Mouse (Mus musculus): Measurements from ENCODE around the gene Sh3bgr. TPM values are rescaled to one million over a fixed set of nuclear protein-coding genes. Genes with fewer than 3 reads are reported as not detected.

Sh3bgr gene
- total RNA-seq, 2 experiments from 2014 or later: 2.6 TPM; not detected in 1

GRCm38 (mm10) chr16:96201485-96202232 lies 1.4 kb downstream of the Sh3bgr start:
- ATAC-seq (replicated peaks; ENCODE audit: low FRiP score, low TSS enrichment, poor library complexity, severe bottlenecking): no peak

DNA sequence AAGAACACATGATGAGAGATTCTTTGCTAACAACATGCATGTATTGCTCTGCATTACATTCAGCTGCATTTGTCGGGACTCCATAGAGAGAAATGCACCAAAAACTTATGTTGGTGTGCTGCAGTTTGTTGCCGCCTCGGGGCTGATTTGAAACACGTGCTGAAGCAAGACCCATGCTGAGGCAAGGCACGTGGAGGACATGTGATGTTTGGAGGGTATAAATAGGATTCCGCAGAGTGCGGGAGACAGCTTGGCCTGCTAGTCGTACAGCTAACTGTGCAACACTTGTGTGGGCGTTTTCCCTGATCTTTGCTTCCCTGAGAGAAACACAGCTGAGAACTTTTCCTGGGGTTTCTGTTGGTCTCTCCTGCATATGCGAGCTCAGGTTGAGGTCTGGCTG lies 9.5 kb downstream of the Sh3bgr start:
- no peak for ATAC-seq (replicated peaks; ENCODE audit: low FRiP score, low TSS enrichment, poor library complexity, severe bottlenecking)

DNA sequence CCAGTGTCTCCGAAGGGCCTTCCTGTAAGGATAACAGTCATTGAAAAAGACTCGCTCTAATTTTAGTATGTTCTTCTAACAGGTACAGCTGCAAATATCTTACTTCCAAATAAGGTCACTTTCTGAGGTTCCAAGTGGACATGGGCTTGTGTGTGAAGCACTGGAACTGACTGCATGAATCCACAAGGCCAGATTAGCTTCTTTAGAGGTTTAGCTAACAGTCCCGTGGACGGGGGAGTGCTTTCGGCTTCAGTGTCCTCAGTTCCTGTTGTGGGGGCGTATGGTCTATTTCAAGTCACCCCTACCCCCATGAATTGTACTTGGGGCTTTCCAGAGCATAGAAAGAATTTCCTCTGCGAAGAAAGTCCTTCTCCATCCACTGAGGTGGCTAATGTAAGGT lies 10.6 kb downstream of the Sh3bgr start:
- ATAC-seq (replicated peaks; ENCODE audit: low FRiP score, low TSS enrichment, poor library complexity, severe bottlenecking): no peak

DNA sequence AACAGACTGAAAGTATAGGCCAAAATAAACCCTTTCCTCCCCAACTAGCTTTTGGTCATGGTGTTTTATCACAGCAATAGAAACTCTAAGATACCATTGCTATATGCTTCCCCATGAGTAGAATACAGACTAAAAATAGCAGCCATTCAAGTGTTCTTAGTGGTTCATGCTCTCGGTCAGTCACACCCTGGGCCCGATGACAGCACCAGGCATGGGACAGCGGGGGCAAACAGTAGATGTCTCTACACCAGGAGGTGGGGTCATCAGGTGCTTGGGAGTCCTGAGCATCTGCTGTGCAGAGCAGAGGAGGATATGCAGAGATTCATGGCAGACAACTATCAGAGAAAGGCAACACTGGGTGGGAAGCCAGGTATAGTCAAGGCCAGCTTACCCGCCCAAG lies 12.8 kb downstream of the Sh3bgr start:
- ATAC-seq (replicated peaks; ENCODE audit: low FRiP score, low TSS enrichment, poor library complexity, severe bottlenecking): no peak

DNA sequence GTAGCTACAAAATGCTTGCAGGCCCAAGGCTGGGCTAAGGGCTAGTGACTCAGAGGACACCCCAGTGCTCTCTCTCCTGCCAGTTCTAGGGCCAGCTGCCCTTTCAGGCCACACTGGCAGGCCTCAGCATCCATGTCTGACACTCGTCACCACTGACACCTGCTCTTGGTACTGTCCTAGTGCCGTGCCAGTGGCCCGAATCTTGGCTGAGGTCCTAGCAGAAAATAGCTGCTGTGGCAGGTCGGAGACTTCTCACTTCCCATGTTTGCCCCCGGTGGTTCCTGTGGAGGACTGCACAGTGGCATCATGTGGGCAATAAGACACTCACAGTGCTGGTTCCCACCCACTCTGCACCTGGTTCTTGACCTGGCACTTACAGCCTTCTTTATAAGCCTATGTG lies 21.2 kb downstream of the Sh3bgr start:
- ATAC-seq (replicated peaks; ENCODE audit: low FRiP score, low TSS enrichment, poor library complexity, severe bottlenecking): no peak

DNA sequence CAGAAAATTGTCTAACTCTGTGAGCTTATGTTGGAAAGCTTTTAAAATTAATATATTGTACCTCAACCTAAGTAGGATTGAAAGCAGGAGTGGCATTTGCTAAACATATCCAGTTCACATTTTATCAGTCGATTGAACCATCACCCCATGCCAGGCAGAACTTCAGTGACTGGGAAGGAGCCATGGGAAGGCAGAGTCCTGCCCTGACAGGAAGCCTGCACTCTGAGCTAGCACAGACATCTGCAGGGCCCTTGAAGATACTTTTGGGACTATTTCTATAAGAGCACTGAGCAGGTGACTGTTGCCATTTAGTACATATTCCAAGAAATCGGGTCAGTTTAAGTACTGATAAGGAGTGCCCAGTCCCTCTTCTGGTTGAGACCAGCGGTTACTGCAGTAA lies 21.7 kb downstream of the Sh3bgr start:
- ATAC-seq (replicated peaks; ENCODE audit: low FRiP score, low TSS enrichment, poor library complexity, severe bottlenecking): no peak

DNA sequence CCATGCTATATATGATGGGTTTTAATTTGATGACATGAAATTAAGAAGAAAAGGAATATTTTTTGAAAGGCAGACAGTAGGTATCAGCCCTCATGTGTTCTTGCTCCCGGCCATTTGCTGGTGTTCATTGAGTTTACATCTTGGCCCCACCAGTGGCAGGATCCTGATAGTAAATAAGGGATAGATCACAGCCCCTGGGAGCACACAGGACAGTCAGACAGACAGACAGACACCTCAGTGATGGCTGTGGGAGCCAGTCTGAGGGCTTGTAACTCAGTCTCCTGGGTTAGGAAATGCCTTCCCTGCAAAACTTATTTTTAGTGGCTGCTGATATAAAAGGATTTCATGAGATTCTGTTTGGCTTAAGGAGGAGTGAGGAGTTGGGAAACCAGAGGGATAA lies 22.2 kb downstream of the Sh3bgr start:
- no peak for ATAC-seq (replicated peaks; ENCODE audit: low FRiP score, low TSS enrichment, poor library complexity, severe bottlenecking)

DNA sequence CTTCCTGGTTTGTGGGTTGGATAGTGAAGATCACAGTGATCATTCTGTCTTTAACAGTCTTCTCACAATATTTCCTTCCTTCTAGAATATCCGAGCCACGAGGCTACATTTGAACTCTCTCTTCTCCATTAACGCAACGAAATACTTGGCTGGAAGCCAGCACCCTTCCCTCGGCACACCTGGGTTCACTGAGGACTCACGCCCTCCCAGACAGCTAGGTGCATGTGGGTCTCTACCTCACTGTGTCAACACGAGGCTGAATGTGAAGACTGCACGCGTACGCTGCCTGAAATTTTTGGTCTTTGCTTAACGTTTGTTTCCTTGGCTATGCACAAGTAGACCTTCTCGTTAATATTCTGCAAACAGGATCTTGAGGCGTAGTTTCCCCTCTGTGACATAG lies 28.2 kb downstream of the Sh3bgr start:
- no peak for ATAC-seq (replicated peaks; ENCODE audit: low FRiP score, low TSS enrichment, poor library complexity, severe bottlenecking)

DNA sequence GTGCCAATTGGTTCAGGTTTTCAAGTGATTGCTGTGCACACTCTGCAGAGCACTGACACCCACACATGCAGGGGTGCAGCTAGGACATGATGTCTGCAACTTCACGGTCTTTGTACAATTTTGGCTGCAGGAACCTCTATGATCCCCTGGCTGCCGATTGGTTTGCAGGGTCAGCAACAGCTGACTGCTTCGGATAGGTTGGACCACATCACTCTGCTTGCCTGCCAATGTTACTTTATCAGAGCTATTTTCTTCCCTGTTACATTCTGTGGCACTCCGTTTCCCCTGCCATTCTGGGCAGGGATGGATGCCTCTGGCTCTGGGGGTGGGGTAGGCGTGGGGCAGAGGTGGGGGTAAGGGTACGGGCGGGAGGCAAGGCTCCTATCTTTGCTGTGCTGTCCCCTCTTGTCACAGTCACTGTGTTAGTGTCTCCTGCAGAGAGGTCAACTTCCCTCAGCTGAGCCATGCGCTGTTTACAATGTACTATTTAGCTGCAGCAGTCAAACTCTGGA lies 28.9 kb downstream of the Sh3bgr start:
- no peak for ATAC-seq (replicated peaks; ENCODE audit: low FRiP score, low TSS enrichment, poor library complexity, severe bottlenecking)

- ATAC-seq (replicated peaks; ENCODE audit: low FRiP score, low TSS enrichment, poor library complexity, severe bottlenecking): peak; percentile 80
Observed at GRCm38 (mm10) chr16:96230411-96230810, 30.2 kb downstream of the Sh3bgr start.

- no peak for ATAC-seq (replicated peaks; ENCODE audit: low FRiP score, low TSS enrichment, poor library complexity, severe bottlenecking)
Observed at GRCm38 (mm10) chr16:96231251-96231650, 31.0 kb downstream of the Sh3bgr start.

- no peak for ATAC-seq (replicated peaks; ENCODE audit: low FRiP score, low TSS enrichment, poor library complexity, severe bottlenecking)
Observed at GRCm38 (mm10) chr16:96231974-96232373, 31.7 kb downstream of the Sh3bgr start.

- no peak for ATAC-seq (replicated peaks; ENCODE audit: low FRiP score, low TSS enrichment, poor library complexity, severe bottlenecking)
Observed at GRCm38 (mm10) chr16:96233996-96234395, 33.7 kb downstream of the Sh3bgr start.

GRCm38 (mm10) chr16:96235366-96235970 lies 35.2 kb downstream of the Sh3bgr start, which contains the start of gene B3galt5:
Gene B3galt5 (plus strand): TSS chr16:96235801.
- ATAC-seq (replicated peaks; ENCODE audit: low FRiP score, low TSS enrichment, poor library complexity, severe bottlenecking): no peak

DNA sequence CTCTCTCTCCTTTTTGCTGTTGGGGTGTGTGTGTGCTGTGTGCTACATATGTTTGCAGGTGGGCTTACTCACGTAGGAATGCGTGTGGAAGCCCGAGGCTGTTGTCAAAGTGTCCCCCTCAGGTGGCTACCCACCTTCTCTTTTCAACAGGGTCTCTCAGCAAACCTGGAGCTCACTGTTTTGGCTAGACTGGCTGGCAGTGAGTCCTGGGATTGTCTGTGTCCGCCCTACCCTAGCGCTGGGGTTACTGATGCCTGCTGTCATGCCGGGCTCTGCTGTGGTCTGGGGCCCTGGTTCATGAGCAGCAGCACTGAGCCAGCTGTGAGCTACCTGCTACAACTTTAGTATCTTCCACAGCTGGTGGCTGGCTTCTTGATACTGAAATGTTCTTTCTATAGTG lies 44.2 kb downstream of the Sh3bgr start:
- ATAC-seq (replicated peaks; ENCODE audit: low FRiP score, low TSS enrichment, poor library complexity, severe bottlenecking): no peak

DNA sequence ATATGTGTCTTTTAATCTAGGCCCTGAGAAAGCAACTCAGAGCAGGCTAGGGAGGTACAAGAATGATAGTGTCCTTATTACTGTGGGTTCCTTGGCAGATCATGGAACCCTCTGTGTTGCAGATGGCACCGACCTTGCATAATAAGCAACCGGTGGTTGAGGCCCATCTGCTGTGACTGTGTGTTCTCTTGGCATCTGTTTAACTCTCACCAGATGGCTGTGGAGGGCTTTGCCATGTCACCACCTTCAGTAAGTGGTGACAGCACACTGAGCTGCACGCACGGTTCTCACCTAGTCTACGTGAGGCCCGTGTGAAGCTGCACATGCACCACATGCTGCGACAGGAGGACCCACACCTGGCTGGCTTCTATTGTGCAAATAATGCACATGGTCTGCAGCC lies 49.4 kb downstream of the Sh3bgr start:
- ATAC-seq (replicated peaks; ENCODE audit: low FRiP score, low TSS enrichment, poor library complexity, severe bottlenecking): no peak

DNA sequence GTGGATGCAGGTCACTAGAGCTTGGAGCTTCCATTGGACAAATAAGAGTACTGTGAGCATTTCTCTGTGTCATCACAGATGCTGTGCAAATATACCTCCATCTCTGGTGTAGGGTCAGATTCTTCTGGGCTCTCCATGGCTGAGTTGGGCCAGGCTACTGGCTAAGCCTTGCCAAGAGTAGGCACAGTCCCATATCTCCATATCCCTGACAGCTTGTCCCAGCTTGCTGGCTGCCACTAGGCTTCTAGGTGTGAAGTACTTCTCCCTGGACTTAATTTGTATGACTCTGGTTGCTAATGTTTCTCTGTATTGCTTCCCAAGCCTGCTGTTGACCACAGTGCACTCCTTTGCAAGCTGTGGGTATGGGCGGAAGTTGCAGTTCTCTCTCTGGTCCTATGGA lies 51.9 kb downstream of the Sh3bgr start:
- ATAC-seq (replicated peaks; ENCODE audit: low FRiP score, low TSS enrichment, poor library complexity, severe bottlenecking): no peak

- no peak for ATAC-seq (replicated peaks; ENCODE audit: low FRiP score, low TSS enrichment, poor library complexity, severe bottlenecking)
Observed at GRCm38 (mm10) chr16:96258429-96258828, 58.2 kb downstream of the Sh3bgr start.

DNA sequence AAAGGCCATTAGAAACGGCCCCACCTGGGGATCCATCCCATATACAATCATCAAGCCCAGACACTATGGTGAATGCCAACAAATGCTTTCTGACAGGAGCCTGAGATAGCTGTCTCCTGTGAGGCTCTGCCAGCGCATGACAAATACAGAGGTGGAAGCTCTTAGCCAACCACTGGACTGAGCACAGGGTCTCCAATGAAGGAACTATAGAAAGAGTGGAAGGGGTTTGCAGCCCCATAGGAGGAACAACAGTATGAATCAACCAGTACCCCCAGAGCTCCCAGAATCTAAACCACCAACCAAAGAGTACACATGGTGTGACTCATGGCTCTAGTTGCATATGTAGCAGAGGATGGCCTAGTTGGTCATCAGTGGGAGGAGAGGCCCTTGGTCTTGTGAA lies 71.5 kb downstream of the Sh3bgr start:
- ATAC-seq (replicated peaks; ENCODE audit: low FRiP score, low TSS enrichment, poor library complexity, severe bottlenecking): no peak

DNA sequence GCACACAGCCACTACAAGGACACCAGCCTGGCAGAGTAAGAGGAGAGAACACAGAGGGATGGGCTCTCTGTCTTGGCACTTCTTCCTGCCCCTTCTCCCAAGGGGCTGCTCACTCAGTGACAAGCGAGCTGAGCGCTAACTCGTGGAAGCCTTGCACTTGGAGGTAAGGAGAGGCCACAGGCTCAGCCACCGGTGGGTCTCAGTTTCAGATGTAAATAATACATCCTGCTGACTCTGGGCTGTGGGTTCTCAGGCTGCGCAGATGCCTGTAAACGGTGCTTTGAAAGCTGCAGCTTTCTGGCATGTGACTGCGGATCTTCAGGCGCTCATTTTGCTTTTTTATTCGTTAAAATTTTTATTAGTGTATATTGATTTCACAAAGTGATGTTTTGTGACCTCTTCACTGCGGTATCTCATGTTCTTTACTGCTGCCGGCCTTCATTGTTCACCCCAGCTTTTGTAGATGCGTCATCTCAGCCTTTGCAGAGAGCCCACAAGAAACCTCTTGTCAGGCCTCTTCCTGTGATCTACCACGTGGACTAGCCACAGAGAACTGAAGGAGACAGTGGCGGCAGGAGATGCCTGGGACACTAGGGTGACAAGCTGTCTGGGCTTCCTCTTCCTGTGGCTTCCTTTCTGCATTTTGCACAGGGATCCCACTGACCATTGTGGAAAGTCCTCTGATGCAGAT lies 72.8 kb downstream of the Sh3bgr start:
- no peak; the same call in 1 of the 2 replicates for ATAC-seq (replicated peaks; ENCODE audit: low FRiP score, low TSS enrichment, poor library complexity, severe bottlenecking)
